Mouse (Mus musculus) lung, postnatal 10 days (tissue): ENCODE measurements around the gene Popdc2.

Source experiments
- DNase-seq: peaks from one replicate; pipeline ENCODE4 v3.0.0; 2021

Gene Popdc2

DNA sequence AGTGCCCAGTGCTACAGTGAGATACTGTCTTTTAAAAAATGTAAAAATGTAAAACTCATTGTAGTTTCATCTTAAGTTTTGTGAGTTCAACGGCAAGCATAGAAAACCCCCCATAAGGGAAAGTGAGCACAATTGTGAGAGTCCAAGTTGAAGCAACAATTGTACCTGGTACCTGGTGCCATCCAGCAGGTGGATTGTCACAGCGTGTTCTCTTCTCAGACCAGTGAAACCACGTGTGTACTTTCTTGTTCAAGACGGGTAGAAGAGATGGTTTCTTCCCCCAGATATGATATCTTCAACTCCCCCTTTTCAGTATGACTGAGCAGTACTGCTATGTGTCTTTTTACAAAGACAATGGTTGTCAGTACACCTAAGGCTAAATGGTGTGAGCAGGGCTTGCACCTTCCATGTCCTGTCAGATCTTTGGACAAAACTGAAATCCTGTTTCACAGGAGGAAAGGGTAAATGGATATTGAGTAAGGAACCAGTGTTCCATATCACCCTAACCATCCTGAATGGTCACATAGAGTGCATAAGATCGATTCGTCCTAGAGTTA, 3.7 kb upstream of the Popdc2 start:
- DNase-seq = no peak

DNA sequence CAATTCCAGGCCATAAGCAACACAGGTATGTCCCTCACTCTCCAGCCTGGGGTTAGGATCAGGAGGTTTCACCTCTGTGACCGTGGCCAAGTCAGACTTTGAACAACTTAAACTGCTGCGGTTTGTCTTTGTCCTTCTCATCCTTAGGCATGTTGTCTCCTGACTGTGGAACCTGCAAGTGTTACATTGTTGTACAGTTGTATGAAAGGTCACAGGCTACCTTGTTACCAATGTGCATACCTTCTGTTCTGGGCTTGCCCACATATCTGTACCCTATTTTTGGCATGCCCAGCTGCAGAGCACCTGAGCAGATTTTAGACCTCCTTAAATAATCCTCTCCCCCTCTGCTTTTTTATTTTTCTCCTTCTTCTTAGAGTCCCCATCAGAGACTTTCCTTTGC, 2.8 kb upstream of the Popdc2 start:
- no peak for DNase-seq

GRCm38 (mm10) chr16:38359857-38360256, 2.2 kb upstream of the Popdc2 start:
- DNase-seq = no peak

GRCm38 (mm10) chr16:38360317-38360716, 1.7 kb upstream of the Popdc2 start:
- no peak for DNase-seq

- DNase-seq = no peak
Observed at GRCm38 (mm10) chr16:38362493-38363255, 665 bp downstream of the Popdc2 start.

GRCm38 (mm10) chr16:38363256-38363595, 1.2 kb downstream of the Popdc2 start:
- no peak for DNase-seq

GRCm38 (mm10) chr16:38363657-38364056, 1.6 kb downstream of the Popdc2 start:
- no peak for DNase-seq

- DNase-seq = no peak
Observed at GRCm38 (mm10) chr16:38365390-38365789, 3.4 kb downstream of the Popdc2 start.

- no peak for DNase-seq
Observed at GRCm38 (mm10) chr16:38366231-38366630, 4.2 kb downstream of the Popdc2 start.

DNA sequence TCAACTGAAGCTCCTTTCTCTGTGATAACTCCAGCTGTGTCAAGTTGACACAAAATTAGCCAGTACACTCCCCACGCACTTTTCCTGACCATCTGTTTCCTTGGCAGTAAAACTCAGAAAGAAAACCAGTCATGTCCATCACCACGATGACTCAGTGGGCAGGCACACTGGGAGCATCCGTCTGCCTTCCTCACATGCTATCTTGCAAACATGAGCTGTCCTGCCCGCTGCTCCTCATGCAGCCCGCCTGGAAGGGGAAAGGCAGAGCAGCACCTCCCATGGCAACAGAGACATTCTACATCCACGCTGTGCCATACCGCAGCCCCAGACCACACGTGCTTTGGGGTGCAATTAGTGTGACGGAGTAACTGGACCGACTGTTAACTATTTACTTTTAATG, 6.3 kb downstream of the Popdc2 start:
- no peak for DNase-seq

DNA sequence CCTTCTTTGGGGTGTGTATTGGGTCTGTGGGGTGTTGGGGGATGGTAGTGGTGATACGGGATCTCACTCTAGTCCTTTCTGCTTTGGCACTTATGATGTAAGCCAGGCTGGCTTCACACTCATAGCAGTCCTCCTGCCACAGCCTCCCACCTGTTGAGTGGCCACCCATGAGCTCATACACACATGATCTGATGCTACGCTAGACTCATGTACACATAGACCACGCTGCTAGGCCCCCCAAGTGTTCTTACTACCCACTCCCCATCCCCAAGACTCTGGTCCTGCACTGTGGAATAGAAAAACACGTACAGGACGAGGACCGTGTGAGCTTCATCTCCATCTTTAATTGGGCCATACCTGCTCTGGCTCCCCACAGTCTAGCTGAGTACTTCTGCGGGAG, 7.0 kb downstream of the Popdc2 start:
- DNase-seq = no peak

GRCm38 (mm10) chr16:38369431-38369830, 7.4 kb downstream of the Popdc2 start:
- DNase-seq = no peak

DNA sequence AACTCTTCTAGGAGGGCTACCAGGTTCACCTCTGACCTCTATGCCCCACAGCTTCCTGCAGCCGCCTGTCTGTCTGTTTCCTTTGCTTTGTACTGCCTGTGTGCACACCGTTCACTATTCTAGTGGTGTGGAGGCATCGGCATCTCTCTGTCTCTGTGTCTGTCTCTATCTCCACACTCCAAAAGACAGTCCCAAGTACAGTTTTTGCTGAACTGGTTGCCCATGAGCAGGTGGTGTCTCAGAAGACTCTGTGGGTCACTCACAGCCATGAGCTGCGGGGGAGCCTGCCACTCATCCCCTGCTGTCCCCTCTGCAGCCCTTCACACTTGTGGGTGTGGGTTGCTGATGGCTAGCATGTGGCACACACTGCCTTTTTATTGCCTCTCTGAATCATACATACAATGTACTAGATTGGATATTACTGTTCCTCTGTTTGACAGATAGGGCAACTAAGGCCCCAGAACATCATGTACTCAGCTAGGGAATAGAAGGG, 8.0 kb downstream of the Popdc2 start:
- DNase-seq = no peak

- no peak for DNase-seq
Observed at GRCm38 (mm10) chr16:38370633-38371374, 8.8 kb downstream of the Popdc2 start.

GRCm38 (mm10) chr16:38371705-38372296, 9.8 kb downstream of the Popdc2 start:
- DNase-seq = no peak

GRCm38 (mm10) chr16:38372876-38373275, 10.9 kb downstream of the Popdc2 start:
- DNase-seq = no peak

- no peak for DNase-seq
Observed at GRCm38 (mm10) chr16:38373439-38373838, 11.4 kb downstream of the Popdc2 start.

DNA sequence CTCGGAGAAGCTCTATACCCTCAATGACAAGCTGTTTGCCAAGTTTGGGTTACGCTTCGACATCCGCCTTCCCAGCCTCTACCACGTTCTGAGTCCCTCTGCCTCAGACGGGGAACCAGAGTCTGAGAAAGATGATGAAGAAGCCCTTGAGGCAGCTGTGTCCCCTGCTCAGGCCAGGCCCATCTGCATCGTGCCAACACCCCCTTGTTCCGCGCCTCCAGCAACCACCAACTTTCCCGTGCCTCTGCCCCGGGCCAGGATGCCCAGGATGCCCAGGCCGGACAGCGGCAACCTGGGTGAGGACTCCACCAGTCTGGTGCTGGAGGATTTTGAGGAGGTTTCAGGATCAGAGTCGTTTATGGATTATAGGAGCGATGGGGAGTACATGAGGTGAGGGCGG, 11.9 kb downstream of the Popdc2 start:
- no peak for DNase-seq

- DNase-seq = no peak
Observed at GRCm38 (mm10) chr16:38374379-38375140, 12.6 kb downstream of the Popdc2 start.

GRCm38 (mm10) chr16:38375182-38375581, 13.2 kb downstream of the Popdc2 start:
- DNase-seq = no peak

DNA sequence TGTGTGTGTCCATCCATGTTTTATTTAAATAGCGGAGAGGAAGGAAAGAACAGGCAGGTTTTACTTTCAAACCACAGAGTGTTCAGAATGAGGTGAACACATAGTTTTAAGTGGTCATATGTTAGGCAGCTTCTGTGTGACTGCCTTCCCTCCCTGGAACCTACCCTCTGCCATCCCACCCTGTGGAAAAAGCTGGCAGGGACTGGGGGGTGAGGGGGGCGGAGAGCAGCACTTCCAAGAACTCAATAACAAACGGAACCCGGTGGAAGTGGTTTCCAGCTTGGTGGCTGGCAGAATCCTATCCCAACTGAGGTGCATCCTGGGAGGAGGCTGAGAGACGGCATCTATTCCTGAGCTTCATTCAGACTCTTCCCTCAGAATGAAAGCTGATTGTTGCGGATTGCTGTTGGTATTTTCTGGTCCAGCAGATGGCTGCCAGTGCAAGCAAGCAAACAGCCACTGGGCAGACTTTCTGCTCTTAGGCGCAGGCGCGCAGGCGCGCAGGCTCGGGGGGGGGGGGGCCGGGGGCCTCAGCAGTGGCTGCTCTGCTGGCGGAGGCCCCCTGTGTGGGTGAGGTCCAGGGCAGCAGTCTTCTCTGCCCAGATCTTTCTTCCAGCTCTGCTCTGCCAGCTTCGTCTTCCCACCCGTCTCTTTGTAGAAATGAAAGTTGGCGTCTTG, 14.3 kb downstream of the Popdc2 start:
- DNase-seq = peak; percentile 67

- peak; percentile 27 for DNase-seq
Observed at GRCm38 (mm10) chr16:38376841-38377249, 14.8 kb downstream of the Popdc2 start.
